Mouse (Mus musculus) limb, embryonic 11.5 days (tissue): ENCODE results near the gene Tnfrsf14. TPM values are rescaled to one million over a fixed set of nuclear protein-coding genes. Genes with fewer than 3 reads are reported as not detected.

Experiments
- ATAC-seq: fragments of 200-750 bp; cut with Nextera tagmentation; 2 replicates; pipeline ENCODE4 v1.8.0; 2017; ENCODE audit warnings: low read depth; ENCODE audit not compliant: insufficient number of reproducible peaks, low FRiP score, low TSS enrichment
- DNase-seq: peaks from one replicate; pipeline ENCODE4 v3.0.0-alpha.2; 2015; ENCODE audit warnings: low spot score
- H3K27ac ChIP-seq: fragments of 300-500 bp; sonication (generic); replicated peaks from 2 replicates; pipeline ENCODE4 v1.5.1; 2014; ENCODE audit warnings: low read depth, mild to moderate bottlenecking, low read length
- H3K27me3 ChIP-seq: fragments of 300-500 bp; sonication (generic); 2 replicates; pipeline ENCODE4 v1.6.1; 2014; ENCODE audit warnings: mild to moderate bottlenecking, low read length, mixed read lengths; ENCODE audit not compliant: control insufficient read depth, insufficient read depth
- H3K36me3 ChIP-seq: fragments of 300-500 bp; sonication (generic); 2 replicates; pipeline ENCODE4 v1.6.1; 2014; ENCODE audit warnings: mild to moderate bottlenecking, low read length, moderate library complexity, mixed read lengths; ENCODE audit not compliant: control insufficient read depth, insufficient read depth
- H3K4me1 ChIP-seq: fragments of 300-500 bp; sonication (generic); 2 replicates; pipeline ENCODE4 v1.6.1; 2014; ENCODE audit warnings: low read length, mixed read lengths; ENCODE audit not compliant: control insufficient read depth, insufficient read depth
- H3K4me2 ChIP-seq: fragments of 300-500 bp; sonication (generic); 2 replicates; pipeline ENCODE4 v1.6.1; 2014; ENCODE audit warnings: low read depth, mild to moderate bottlenecking, moderate library complexity; ENCODE audit not compliant: severe bottlenecking
- H3K4me3 ChIP-seq: fragments of 300-500 bp; sonication (generic); 2 replicates; pipeline ENCODE4 v1.5.1; 2014; ENCODE audit warnings: low read depth, low read length
- H3K9ac ChIP-seq: fragments of 300-500 bp; sonication (generic); 2 replicates; pipeline ENCODE4 v1.6.1; 2014; ENCODE audit warnings: mild to moderate bottlenecking, low read length
- H3K9me3 ChIP-seq: fragments of 300-500 bp; sonication (generic); 2 replicates; pipeline ENCODE4 v1.6.1; 2016; ENCODE audit warnings: low read length; ENCODE audit not compliant: control insufficient read depth
- WGBS: fragments of 180-500 bp; shearing (Covaris S2); extraction: QIAGEN DNeasy Blood & Tissue Kit; methylation state at CpG from one replicate; pipeline ENCODE4 v1.1.7; 2014; 5-methylcytosine and 5-hydroxymethylcytosine counted together
- polyA plus RNA-seq: library from polyadenylated mRNA; unstranded; fragments of >200 nt; fragmentation: Nextera tagmentation; extraction: Ambion mirVana; gene quantifications from 2 replicates; pipeline ENCODE4 v1.2.1, GENCODE M21; 2014

The Tnfrsf14 gene
- polyA plus RNA-seq, 1 experiment from 2014 or later: 1.3 TPM

DNA sequence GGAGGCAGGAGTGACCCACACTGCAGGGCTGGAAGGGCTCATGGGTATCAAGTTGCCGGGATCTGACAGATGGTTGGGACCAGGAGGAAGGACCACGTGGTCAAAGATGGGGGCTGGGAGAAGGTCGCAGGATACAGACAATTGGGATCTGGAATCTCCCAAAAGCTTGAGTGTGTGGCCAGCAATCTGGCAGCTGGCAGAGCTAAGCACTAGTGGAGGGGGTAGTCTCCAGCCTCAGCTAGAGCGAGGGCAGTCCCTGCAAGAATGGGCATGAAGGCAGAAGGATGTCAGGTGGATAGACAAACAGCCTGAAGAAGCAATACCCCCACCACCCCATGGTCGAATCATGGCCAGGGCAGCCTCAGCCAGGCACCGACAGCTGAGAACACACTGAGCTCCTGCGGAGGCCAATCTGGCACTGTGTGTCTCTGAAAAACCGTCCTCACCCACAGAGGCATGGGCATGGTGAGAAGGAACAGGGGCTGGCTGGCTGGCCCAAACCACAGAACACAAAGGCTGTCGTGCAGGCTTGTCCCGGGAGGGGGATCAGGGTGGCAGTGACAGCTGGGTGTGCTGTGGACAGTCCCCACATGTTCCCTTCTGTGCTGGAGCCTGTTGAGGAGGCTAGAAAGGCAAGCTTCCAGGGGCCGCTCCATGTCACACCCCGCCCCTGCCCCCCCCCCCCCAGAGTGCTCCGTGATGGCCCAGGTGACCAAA is 41.3 kb downstream of the Tnfrsf14 start:
- 69% methylated on average over 13 of the region's 13 CpGs for WGBS
- Histone ChIP-seq H3K27me3 (no peaks in the 10 kb centered on the region), H3K36me3 (no peaks in the 10 kb centered on the region), H3K4me1 (no peaks in the 10 kb centered on the region), H3K9ac (no peak overlapping the region), H3K27ac (no peak overlapping the region), H3K9me3 (no peaks in the 10 kb centered on the region), H3K4me2 (no peak overlapping the region), H3K4me3 (no peak overlapping the region)
- ATAC-seq: no peak
- no peak for DNase-seq

DNA sequence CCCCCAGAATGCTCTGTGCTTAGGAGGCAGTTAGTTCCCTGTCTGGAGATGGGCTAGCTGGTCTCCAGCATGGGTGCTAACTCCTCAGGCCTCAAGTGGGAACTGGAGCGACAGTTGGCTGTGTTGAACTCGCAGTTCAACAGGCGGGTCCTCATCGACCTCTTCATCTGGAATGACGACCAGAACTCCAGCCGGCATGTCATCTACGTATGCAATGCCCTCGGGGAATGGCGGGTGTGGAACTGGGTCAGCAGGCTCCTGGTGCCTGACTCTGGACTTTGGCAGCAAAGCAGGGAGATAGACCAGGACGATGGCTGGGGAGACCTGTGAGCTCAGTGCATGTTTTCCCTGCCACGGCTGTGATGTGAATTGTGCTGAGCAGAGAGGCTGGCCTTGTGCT is 42.9 kb downstream of the Tnfrsf14 start:
- DNase-seq (no peak), ATAC-seq (no peak)
- Histone ChIP-seq H3K27ac (no peak overlapping the region), H3K9ac (no peak overlapping the region), H3K9me3 (no peaks in the 10 kb centered on the region), H3K27me3 (no peaks in the 10 kb centered on the region), H3K4me1 (no peaks in the 10 kb centered on the region), H3K4me3 (no peak overlapping the region), H3K36me3 (no peaks in the 10 kb centered on the region), H3K4me2 (no peak overlapping the region)
- WGBS: 78% methylated on average over 11 of the region's 11 CpGs

DNA sequence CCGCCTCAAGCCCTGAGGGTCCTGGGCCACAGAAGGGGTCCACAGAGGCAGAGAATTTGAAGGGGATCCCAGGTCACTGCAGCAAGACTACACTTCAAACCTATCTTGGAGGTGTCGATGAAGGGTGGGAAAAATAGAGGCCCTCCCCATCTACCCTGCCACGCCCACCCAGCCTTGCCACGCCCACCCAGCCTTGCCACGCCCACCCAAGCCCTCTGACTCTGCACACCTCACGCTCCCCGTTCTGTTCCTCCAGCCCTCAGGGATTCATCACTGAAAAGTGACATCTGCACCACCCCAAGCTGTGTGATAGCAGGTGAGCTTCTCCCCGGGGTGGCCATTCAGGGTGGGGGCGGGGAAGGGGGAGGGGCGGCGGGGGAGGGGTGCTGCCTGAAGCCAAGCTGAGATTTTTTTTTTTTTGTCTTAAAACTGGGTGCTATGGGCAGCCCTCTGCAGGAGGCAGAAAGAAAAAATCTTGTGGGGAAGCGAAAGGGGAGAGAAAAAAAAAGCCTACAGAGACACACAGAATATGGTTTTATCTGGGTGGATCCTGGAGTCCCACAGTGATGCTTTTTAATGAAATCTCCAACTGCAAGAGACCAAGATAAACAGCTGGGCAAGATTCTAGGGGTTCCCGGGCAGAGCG is 46.2 kb downstream of the Tnfrsf14 start:
- no peak for DNase-seq

GRCm38 (mm10) chr4:154880730-154881129 is 47.6 kb downstream of the Tnfrsf14 start:
- Histone ChIP-seq H3K9me3 (no peaks in the 10 kb centered on the region), H3K4me3 (no peak overlapping the region), H3K27ac (no peak overlapping the region), H3K4me1 (no peaks in the 10 kb centered on the region), H3K9ac (no peak overlapping the region), H3K36me3 (no peaks in the 10 kb centered on the region), H3K27me3 (no peaks in the 10 kb centered on the region), H3K4me2 (no peak overlapping the region)
- 89% methylated on average over 6 of the region's 6 CpGs for WGBS
- ATAC-seq: no peak
- DNase-seq: no peak

More for the DNA sequence above, 46.2 kb downstream of the Tnfrsf14 start:
- no peak for ATAC-seq
- H3K27me3 ChIP-seq: no peaks in the 10 kb centered on the region
- no peaks in the 10 kb centered on the region for H3K36me3 ChIP-seq
- H3K27ac ChIP-seq: no peak overlapping the region
- H3K4me1 ChIP-seq: no peaks in the 10 kb centered on the region
- H3K9me3 ChIP-seq: no peaks in the 10 kb centered on the region
- no peak overlapping the region for H3K4me3 ChIP-seq
- H3K9ac ChIP-seq: no peak overlapping the region
- WGBS: 32% methylated on average over 14 of the region's 14 CpGs
- no peak overlapping the region for H3K4me2 ChIP-seq

DNA sequence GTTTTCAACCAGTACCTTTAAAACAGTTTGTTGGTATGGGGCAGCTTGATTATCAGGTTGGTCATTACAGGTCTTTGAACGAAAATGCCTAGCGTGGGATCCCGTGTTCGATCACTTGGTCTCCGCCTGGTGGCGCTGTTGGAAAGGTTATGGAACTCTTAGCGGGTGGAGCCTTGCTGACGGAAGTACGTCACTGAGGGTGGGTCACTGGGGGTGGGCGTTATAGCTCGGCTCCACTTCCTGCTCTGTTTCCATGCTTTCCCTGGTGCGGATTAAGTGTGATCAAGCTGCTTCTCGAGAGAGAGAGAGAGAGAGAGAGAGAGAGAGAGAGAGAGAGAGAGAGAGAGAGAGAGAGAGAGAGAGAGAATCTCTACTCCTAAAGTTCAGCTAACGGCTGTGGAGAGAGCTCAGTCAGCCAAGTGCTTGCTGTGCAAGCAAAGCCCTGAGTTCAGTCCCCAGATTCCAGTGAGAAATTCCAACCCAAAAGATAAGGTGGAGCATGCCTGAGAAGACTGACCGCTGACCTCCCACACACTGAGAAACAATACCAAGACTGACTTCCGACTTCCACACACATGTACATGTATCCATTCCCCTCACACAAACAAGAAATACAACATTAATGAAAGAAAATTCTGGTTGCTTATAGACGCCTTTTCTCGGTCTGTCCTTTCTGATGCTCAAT is 50.4 kb downstream of the Tnfrsf14 start:
- no peaks in the 10 kb centered on the region for H3K27me3 ChIP-seq
- WGBS: 12% methylated on average over 18 of the region's 18 CpGs

DNA sequence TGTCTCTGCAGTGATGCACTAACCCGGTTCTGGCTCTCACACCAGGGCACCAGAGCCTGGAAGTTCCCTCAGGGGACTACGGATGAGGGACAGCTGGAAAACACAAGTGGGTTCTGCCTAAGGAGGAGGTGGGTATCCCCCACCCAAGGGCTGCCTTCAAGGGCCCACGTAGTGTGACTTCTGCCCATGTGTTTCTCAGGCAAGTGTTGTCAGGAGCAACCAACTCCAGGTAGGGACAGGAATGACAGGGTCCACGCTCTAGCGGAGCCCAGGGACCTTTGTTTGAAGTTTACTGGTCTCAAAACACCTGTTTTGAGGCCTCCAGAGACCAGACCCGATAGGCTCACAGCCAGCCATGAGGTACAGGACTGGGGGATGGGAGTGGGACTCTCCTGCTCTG is 55.2 kb downstream of the Tnfrsf14 start:
- no peak overlapping the region for H3K9ac ChIP-seq
- H3K4me3 ChIP-seq: no peak overlapping the region
- H3K27ac ChIP-seq: no peak overlapping the region
- DNase-seq: no peak
- H3K27me3 ChIP-seq: 0 out of 2 replicates have a peak, but pooled peaks cover 5% of the 10 kb centered on the region
- H3K4me2 ChIP-seq: no peak overlapping the region
- H3K36me3 ChIP-seq: no peaks in the 10 kb centered on the region
- no peak for ATAC-seq
- no peaks in the 10 kb centered on the region for H3K4me1 ChIP-seq
- H3K9me3 ChIP-seq: no peaks in the 10 kb centered on the region
- 71% methylated on average over 6 of the region's 6 CpGs for WGBS

More for the DNA sequence above, 50.4 kb downstream of the Tnfrsf14 start:
- H3K4me1 ChIP-seq: no peaks in the 10 kb centered on the region
- peak overlapping the region; percentile 17 for H3K4me3 ChIP-seq
- no peaks in the 10 kb centered on the region for H3K9me3 ChIP-seq
- peak overlapping the region; percentile 46 for H3K4me2 ChIP-seq
- no peak overlapping the region for H3K9ac ChIP-seq
- peak; percentile 94 for ATAC-seq
- H3K36me3 ChIP-seq: no peaks in the 10 kb centered on the region
- H3K27ac ChIP-seq: no peak overlapping the region; the same call in 1 of the 2 replicates
- peak; percentile 99 for DNase-seq

Other genes with a start within 250 kb of the Tnfrsf14 start
- 0.10 and 0.32 TPM in 2 replicates for gene Ttc34, start 91.1 kb downstream of the Tnfrsf14 start, polyA plus RNA-seq
- not detected in 2 replicates for gene Mmel1, start 59.0 kb downstream of the Tnfrsf14 start, polyA plus RNA-seq
- gene Fam213b, start 29.4 kb downstream of the Tnfrsf14 start, polyA plus RNA-seq: 37.4 and 41.9 TPM in 2 replicates
- 0.49 and 0.60 TPM in 2 replicates for gene Hes5, start 32.4 kb upstream of the Tnfrsf14 start, polyA plus RNA-seq
- 50.0 and 51.4 TPM in 2 replicates for gene Pank4, start 35.6 kb upstream of the Tnfrsf14 start, polyA plus RNA-seq
- gene Plch2, start 128.2 kb upstream of the Tnfrsf14 start, polyA plus RNA-seq: 1.0 and 1.2 TPM in 2 replicates
- gene Pex10, start 138.5 kb upstream of the Tnfrsf14 start, polyA plus RNA-seq: 6.5 and 8.5 TPM in 2 replicates
- 137 and 149 TPM in 2 replicates for gene Rer1, start 157.8 kb upstream of the Tnfrsf14 start, polyA plus RNA-seq
- gene Morn1, start 158.0 kb upstream of the Tnfrsf14 start, polyA plus RNA-seq: 3.5 and 4.5 TPM in 2 replicates